Mouse (Mus musculus): ENCODE results near the gene Ttyh3.

DNA sequence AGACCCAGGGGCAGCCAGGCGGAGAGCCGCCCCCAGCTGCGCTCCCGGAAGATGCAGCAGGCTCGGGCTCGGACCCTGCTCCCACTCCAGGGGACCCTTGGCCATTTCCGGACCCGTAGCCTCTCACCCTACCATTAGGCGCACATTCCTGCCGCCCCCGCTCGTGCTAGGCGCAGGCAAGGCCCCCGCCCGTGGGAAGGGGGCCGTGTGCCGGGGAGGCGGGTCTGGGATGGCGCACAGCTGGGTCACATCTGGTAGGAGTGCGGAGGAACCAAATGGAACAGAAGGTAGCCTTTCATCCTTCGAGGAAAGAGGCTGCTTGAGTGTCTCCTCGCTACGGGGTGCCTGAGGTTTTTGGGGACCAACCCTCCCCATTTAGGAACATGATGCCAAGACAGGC lies 42.4 kb downstream of the Ttyh3 start:
- TF ChIP-seq CTCF (conservative IDR thresholded peaks at IDR 0.05; ENCODE audit: low read length) (no peak), NANOG (IDR thresholded peaks at IDR 0.05; ENCODE audit: borderline replicate concordance, low read length) (no peak)
